Mouse (Mus musculus) bone marrow macrophage, adult 2 months (primary cell): ENCODE results near the gene Slc25a11.

ENCODE experiments used
- CTCF ChIP-seq: IDR thresholded peaks from 2 replicates; pipeline ENCODE4 v1.5.1; 2012; ENCODE audit warnings: low read depth, mild to moderate bottlenecking, low read length, moderate library complexity
- POLR2A ChIP-seq: IDR thresholded peaks from 2 replicates; pipeline ENCODE4 v1.6.1; 2012; ENCODE audit warnings: mild to moderate bottlenecking, low read depth, low read length, borderline replicate concordance

GRCm38 (mm10) chr11:70595638-70596037 lies 51.6 kb downstream of the Slc25a11 start:
- no peak for TF ChIP-seq POLR2A
- TF ChIP-seq CTCF, result no peak
